34 mouse cellular contexts compared by ENCODE assay signal in genomic region chr8:85444092-85444491, GRCm38 (mm10). TPM values are rescaled to one million over a fixed set of nuclear protein-coding genes. Genes with fewer than 3 reads are reported as not detected.
"Had no signal": no experiment of that assay in that cellular context is flagged by ENCODE, and none has a peak within 500 bp of the region (broad histone marks: within the 10 kb centered on the region; RNA-seq: fewer than 3 reads in every experiment).

No protein-coding gene starts in this region.

- H3K27me3 ChIP-seq: heart, embryonic 12.5 days; heart, embryonic 13.5 days; heart, embryonic 15.5 days; hindbrain, embryonic 12.5 days; hindbrain, embryonic 13.5 days; hindbrain, embryonic 15.5 days; intestine, embryonic 15.5 days; kidney, embryonic 15.5 days had no signal

- H3K9me3 ChIP-seq: heart, embryonic 13.5 days; heart, embryonic 15.5 days; hindbrain, embryonic 10.5 days; hindbrain, embryonic 12.5 days; hindbrain, embryonic 13.5 days; hindbrain, embryonic 15.5 days; intestine, embryonic 15.5 days; kidney, embryonic 15.5 days had no signal

- H3K4me2 ChIP-seq: heart, embryonic 11.5 days; heart, embryonic 12.5 days; heart, embryonic 13.5 days; heart, embryonic 15.5 days; hindbrain, embryonic 12.5 days; hindbrain, embryonic 13.5 days; hindbrain, embryonic 14.5 days; hindbrain, embryonic 15.5 days; intestine, embryonic 15.5 days; kidney, embryonic 15.5 days had no signal

- H3K27ac ChIP-seq: heart, embryonic 13.5 days; heart, embryonic 15.5 days; hindbrain, embryonic 10.5 days; hindbrain, embryonic 12.5 days; hindbrain, embryonic 13.5 days; hindbrain, embryonic 14.5 days; hindbrain, embryonic 15.5 days; hindbrain, postnatal 0 days; intestine, embryonic 15.5 days; kidney, embryonic 15.5 days; kidney, postnatal 0 days; layer of hippocampus, adult 2 months had no signal

- H3K4me3 ChIP-seq: heart, embryonic 12.5 days; heart, embryonic 13.5 days; heart, embryonic 15.5 days; hindbrain, embryonic 10.5 days; hindbrain, embryonic 12.5 days; hindbrain, embryonic 13.5 days; hindbrain, embryonic 15.5 days; intestine, embryonic 15.5 days; kidney, embryonic 15.5 days; layer of hippocampus, adult 2 months had no signal

- H3K4me1 ChIP-seq: heart, embryonic 12.5 days; heart, embryonic 13.5 days; heart, embryonic 15.5 days; hindbrain, embryonic 10.5 days; hindbrain, embryonic 13.5 days; hindbrain, embryonic 15.5 days; intestine, embryonic 15.5 days; kidney, embryonic 15.5 days had no signal

- H3K9ac ChIP-seq: heart, embryonic 12.5 days; heart, embryonic 13.5 days; heart, embryonic 15.5 days; hindbrain, embryonic 12.5 days; hindbrain, embryonic 13.5 days; hindbrain, embryonic 14.5 days; hindbrain, embryonic 15.5 days; intestine, embryonic 15.5 days; kidney, embryonic 15.5 days had no signal

- ATAC-seq: hindbrain, embryonic 16.5 days; hindbrain, postnatal 0 days; inflammation-experienced regulatory T-cells, adult 6 months; intestine, embryonic 15.5 days; intestine, embryonic 16.5 days; intestine, postnatal 0 days had no signal

- H3K36me3 ChIP-seq: heart, embryonic 12.5 days; heart, embryonic 13.5 days; heart, embryonic 15.5 days; hindbrain, embryonic 10.5 days; hindbrain, embryonic 12.5 days; hindbrain, embryonic 13.5 days; hindbrain, embryonic 15.5 days; intestine, embryonic 15.5 days; kidney, embryonic 15.5 days had no signal

- DNase-seq: heart, postnatal 10 days; heart, postnatal 14 days; heart, postnatal 36 days; heart, postnatal 4 days; kidney, adult 11 months; kidney, adult 18-20 months; kidney, adult 2 months; kidney, adult 8-10 months; kidney, adult 9 months; kidney, postnatal 10 days; kidney, postnatal 14 days; kidney, postnatal 25 days; kidney, postnatal 36 days; kidney, postnatal 4 days; layer of hippocampus, adult 9-11 months; layer of hippocampus, postnatal 36 days had no signal

RNA-seq across cellular contexts. Expression of gene Mylk3, which starts 57.9 kb away (rescaled TPM):
- polyA plus RNA-seq: inflammation-experienced regulatory T-cells, adult 6 months had no signal
